Mouse (Mus musculus) central nervous system, embryonic 18 days (tissue): ENCODE data around the gene Pcna. TPM values are rescaled to one million over a fixed set of nuclear protein-coding genes. Genes with fewer than 3 reads are reported as not detected.

Experiments
- polyA plus RNA-seq: library from polyadenylated mRNA; depleted of rRNA; stranded (reverse); fragments of >200 nt; gene quantifications from 2 replicates; pipeline ENCODE4 v1.2.3, GENCODE M21; 2012; rRNA removed

The Pcna gene
- polyA plus RNA-seq, result 140 and 147 TPM in 2 replicates

GRCm38 (mm10) chr2:132252542-132253528 lies at the start of gene Pcna:
Gene Pcna (minus strand): TSS chr2:132253314.

GRCm38 (mm10) chr2:132262879-132263398 lies 9.8 kb upstream of the Pcna start, which contains the start of gene Cds2:
Gene Cds2 (plus strand): TSS chr2:132263148.

GRCm38 (mm10) chr2:132247539-132248313 lies 5.4 kb downstream of the Pcna start, which contains the start of gene Tmem230:
Gene Tmem230 (minus strand): TSS chr2:132247807.

Other genes starting within 250 kb of the Pcna start
- gene Rassf2, start 223.1 kb downstream of the Pcna start, polyA plus RNA-seq, result 19.5 and 21.3 TPM in 2 replicates
- 43.7 and 45.6 TPM in 2 replicates for gene Slc23a2, start 108.2 kb downstream of the Pcna start, polyA plus RNA-seq
- gene Tmem230, start 5.5 kb downstream of the Pcna start, polyA plus RNA-seq, result 47.2 and 55.0 TPM in 2 replicates
- gene Cds2, start 9.8 kb upstream of the Pcna start, polyA plus RNA-seq, result 56.4 and 57.1 TPM in 2 replicates
- 5.1 and 5.4 TPM in 2 replicates for gene Prokr2, start 132.1 kb upstream of the Pcna start, polyA plus RNA-seq